Mouse (Mus musculus): ENCODE measurements around the gene Fads6. TPM values are rescaled to one million over a fixed set of nuclear protein-coding genes. Genes with fewer than 3 reads are reported as not detected.

Gene Fads6
- polyA plus RNA-seq, 1 experiment from 2014 or later = 0.45 TPM

DNA sequence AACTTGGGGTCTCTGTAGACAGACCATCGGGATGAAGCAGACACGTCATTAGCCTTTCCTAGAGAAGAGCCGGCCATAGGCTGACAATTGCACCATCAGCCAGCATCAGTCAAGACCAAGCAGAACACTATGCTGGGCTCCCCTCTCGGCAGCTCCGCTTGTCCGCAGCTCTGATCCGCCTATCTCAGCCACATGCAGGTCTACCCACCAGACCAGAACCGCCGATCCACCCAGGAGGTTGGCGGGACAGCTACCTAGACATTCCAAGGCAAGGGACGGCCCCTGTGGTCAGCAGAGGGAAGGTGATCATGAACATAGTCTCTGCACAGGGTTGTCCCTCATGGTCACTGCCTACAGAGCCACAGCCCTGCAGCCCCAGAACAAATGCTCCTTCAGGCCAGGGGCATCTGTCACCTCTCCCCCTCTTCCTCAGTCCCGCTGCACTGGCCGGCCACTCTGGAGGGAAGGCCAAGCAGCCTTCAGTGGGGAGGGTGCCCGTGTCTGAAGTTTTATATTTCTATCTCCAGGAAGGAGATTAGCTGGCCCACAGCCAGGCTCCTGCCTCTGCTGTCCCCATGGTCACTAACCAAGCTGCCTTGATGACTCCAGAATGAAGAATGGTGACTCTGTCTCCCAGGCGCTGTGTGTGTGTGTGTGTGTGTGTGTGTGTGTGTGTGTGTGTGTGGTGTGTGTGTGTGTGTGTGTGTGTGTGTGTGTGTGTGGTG is 63.0 kb downstream of the Fads6 start:
- Histone ChIP-seq H3K27me3 (ENCODE audit: control insufficient read depth, insufficient read depth, low read length) (no peaks in the 10 kb centered on the region), H3K4me1 (replicated peaks; ENCODE audit: control insufficient read depth, insufficient read depth, low read length) (peaks cover 10% of the 10 kb centered on the region; the same call in 1 of the 2 replicates), H3K9ac (ENCODE audit: low read length) (no peak overlapping the region), H3K27ac (ENCODE audit: low read depth, low read length) (no peak overlapping the region), H3K4me3 (ENCODE audit: low read depth, low read length) (no peak overlapping the region), H3K36me3 (ENCODE audit: control insufficient read depth, insufficient read depth, low read length) (no peaks in the 10 kb centered on the region), H3K4me2 (ENCODE audit: low read depth, low read length, severe bottlenecking) (no peak overlapping the region), H3K9me3 (ENCODE audit: control insufficient read depth, low read length) (no peaks in the 10 kb centered on the region)
- no peak for ATAC-seq (replicated peaks; ENCODE audit: low FRiP score)
- DNase-seq (ENCODE audit: low spot score) = no peak
- 84% methylated on average over 15 of the region's 15 CpGs for WGBS

DNA sequence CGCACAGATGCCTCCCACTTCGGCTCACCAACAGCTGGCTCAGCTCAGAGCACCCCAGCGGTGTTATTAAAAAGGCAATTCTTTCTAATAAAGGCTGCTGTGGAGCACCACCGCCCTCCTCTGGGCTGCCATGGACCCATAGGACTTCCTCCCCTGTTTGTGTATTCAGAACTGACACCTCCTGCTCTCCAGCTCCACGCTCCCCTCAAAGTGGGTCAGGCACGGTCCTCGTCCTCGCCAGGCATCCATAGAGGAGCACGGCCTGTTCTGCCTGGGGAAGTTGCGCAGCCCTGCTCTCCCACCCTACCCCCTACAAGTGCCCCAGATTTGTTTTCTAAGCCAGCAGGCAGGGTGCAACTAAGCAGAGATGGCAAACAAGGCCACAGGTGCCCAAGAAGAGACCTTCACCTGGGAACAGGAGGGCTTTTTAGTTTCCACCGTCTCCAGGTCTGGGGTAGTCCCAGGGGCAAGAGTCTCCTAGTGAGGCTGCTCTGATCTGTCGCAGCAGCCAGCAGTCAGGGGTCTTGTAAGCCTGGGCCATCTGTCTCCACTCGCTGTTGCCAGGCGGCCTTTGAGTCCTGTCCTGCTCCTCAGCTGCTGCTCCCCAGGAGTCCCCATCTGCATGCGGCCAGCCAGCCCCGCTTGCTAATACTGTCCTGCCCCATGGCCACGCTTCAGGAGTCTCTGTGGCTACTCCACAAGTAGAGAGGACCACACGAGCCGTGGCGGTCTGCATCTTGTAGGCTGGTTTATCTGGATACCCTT is 63.8 kb downstream of the Fads6 start:
- Histone ChIP-seq H3K27ac (ENCODE audit: low read depth, low read length) (no peak overlapping the region; the same call in 1 of the 2 replicates), H3K36me3 (ENCODE audit: control insufficient read depth, insufficient read depth, low read length) (no peaks in the 10 kb centered on the region), H3K4me3 (ENCODE audit: low read depth, low read length) (no peak overlapping the region), H3K9me3 (ENCODE audit: control insufficient read depth, low read length) (no peaks in the 10 kb centered on the region), H3K4me1 (replicated peaks; ENCODE audit: control insufficient read depth, insufficient read depth, low read length) (peaks cover 10% of the 10 kb centered on the region; the same call in 1 of the 2 replicates), H3K27me3 (ENCODE audit: control insufficient read depth, insufficient read depth, low read length) (no peaks in the 10 kb centered on the region), H3K9ac (ENCODE audit: low read length) (no peak overlapping the region), H3K4me2 (ENCODE audit: low read depth, low read length, severe bottlenecking) (no peak overlapping the region)
- no peak for ATAC-seq (replicated peaks; ENCODE audit: low FRiP score)
- DNase-seq (ENCODE audit: low spot score) = no peak
- WGBS = 55% methylated on average over 20 of the region's 20 CpGs

DNA sequence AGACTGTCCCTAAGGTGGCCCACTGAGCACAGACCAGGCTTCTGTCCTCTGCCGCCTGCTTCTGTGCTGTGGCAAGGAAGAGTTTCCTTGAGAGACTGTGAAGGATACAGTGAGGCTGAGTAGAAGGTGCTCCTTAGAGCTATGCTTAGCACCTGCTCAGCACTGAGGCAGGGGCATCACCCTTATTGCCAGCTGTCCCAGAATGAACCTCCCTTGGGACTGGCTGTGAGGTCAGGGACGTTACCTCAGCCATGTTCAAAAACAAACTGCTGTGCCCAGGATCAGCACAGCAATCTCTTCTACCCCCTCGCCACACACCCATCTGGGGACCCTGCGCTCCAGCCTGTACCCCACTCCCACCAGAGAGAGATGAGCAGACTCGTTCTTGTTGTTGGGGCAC is 64.6 kb downstream of the Fads6 start:
- Histone ChIP-seq H3K36me3 (ENCODE audit: control insufficient read depth, insufficient read depth, low read length) (no peaks in the 10 kb centered on the region), H3K27me3 (ENCODE audit: control insufficient read depth, insufficient read depth, low read length) (no peaks in the 10 kb centered on the region), H3K9me3 (ENCODE audit: control insufficient read depth, low read length) (no peaks in the 10 kb centered on the region), H3K4me1 (replicated peaks; ENCODE audit: control insufficient read depth, insufficient read depth, low read length) (peaks cover 12% of the 10 kb centered on the region; the same call in 1 of the 2 replicates), H3K4me3 (ENCODE audit: low read depth, low read length) (no peak overlapping the region), H3K4me2 (ENCODE audit: low read depth, low read length, severe bottlenecking) (no peak overlapping the region), H3K9ac (ENCODE audit: low read length) (no peak overlapping the region), H3K27ac (ENCODE audit: low read depth, low read length) (no peak overlapping the region)
- 74% methylated on average over 5 of the region's 5 CpGs for WGBS
- DNase-seq (ENCODE audit: low spot score) (no peak), ATAC-seq (replicated peaks; ENCODE audit: low FRiP score) (no peak)

DNA sequence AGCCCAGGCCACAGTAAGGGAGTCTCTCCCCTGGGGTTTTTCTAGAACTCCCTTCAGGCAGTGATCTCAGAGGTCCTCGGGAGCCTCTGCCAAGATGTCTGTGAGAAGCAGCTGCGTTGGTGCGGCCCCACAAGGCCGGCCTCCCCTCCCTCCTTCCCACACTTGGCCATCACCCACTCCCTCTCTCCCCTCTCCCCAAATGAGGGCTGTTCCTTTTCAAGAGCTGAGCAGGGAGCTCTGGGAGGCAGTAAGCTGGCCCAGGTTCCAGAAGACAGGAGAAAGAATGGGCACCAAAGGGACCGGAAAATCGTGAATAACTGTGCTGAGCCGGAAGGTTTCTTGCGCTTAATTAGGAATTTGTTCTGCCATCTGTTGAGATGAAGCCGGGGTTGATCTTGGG is 65.5 kb downstream of the Fads6 start:
- Histone ChIP-seq H3K4me2 (ENCODE audit: low read depth, low read length, severe bottlenecking) (no peak overlapping the region), H3K4me1 (replicated peaks; ENCODE audit: control insufficient read depth, insufficient read depth, low read length) (peaks cover 18% of the 10 kb centered on the region), H3K9me3 (ENCODE audit: control insufficient read depth, low read length) (no peaks in the 10 kb centered on the region), H3K4me3 (ENCODE audit: low read depth, low read length) (no peak overlapping the region), H3K9ac (ENCODE audit: low read length) (no peak overlapping the region), H3K27ac (ENCODE audit: low read depth, low read length) (no peak overlapping the region), H3K36me3 (ENCODE audit: control insufficient read depth, insufficient read depth, low read length) (no peaks in the 10 kb centered on the region), H3K27me3 (ENCODE audit: control insufficient read depth, insufficient read depth, low read length) (no peaks in the 10 kb centered on the region)
- no peak for DNase-seq (ENCODE audit: low spot score)
- no peak for ATAC-seq (replicated peaks; ENCODE audit: low FRiP score)
- WGBS = 47% methylated on average over 9 of the region's 9 CpGs

DNA sequence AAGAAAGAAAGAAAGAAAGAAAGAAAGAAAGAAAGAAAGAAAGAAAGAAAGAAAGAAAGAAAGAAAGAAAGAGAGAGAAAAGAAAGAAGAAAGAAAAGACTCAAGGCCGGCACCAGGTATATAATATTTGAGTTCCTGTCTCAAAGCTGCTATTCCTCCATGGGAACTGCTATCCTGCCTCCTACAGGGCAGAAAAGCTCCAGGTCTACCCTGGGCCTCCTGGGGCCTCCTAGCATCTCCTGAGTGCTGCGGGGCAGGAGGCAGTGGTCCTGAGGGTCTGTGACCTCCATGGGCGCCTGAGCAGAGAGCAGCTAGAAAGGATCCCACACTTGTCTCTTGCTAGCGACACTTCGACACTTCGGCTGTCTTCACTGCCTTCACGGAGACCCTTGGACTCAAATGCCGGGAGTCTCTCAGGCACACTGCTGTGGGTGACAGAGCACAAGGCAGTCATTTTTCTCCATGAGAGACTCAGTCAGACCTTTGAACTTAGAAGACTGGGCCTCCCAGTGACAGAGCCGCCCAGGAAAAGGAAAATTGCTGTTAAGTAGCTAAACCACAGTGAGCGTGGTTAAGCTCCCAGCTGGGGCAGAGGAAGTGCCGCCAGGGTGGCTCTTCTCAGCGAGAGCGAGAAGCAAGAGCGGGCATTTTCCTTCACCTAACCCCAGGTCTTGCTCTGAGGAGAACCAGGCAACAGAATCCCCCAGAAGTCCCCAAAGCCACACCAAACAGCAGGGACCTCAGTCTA is 66.1 kb downstream of the Fads6 start:
- Histone ChIP-seq H3K4me1 (replicated peaks; ENCODE audit: control insufficient read depth, insufficient read depth, low read length) (peaks cover 24% of the 10 kb centered on the region), H3K9ac (ENCODE audit: low read length) (no peak overlapping the region), H3K36me3 (ENCODE audit: control insufficient read depth, insufficient read depth, low read length) (no peaks in the 10 kb centered on the region), H3K4me2 (ENCODE audit: low read depth, low read length, severe bottlenecking) (no peak overlapping the region), H3K27ac (ENCODE audit: low read depth, low read length) (no peak overlapping the region), H3K4me3 (ENCODE audit: low read depth, low read length) (no peak overlapping the region), H3K27me3 (ENCODE audit: control insufficient read depth, insufficient read depth, low read length) (no peaks in the 10 kb centered on the region; the same call in 1 of the 2 replicates), H3K9me3 (ENCODE audit: control insufficient read depth, low read length) (no peaks in the 10 kb centered on the region)
- WGBS = 62% methylated on average over 14 of the region's 14 CpGs
- ATAC-seq (replicated peaks; ENCODE audit: low FRiP score) (no peak), DNase-seq (ENCODE audit: low spot score) (no peak)

Small RNA genes lying within 50 kb of the gene (microRNA-seq; reads per million reads assigned to microRNA genes)
- not detected for gene Gm25837 (ENCODE audit: insufficient number of aligned reads)

Other genes with a start within 250 kb of the Fads6 start
- not detected in 2 replicates for gene Cd300ld3, start 249.3 kb downstream of the Fads6 start, polyA plus RNA-seq (2014; fragmentation: Nextera tagmentation; extraction: Ambion mirVana)
- gene Cd300e, start 235.5 kb downstream of the Fads6 start, polyA plus RNA-seq (2014; fragmentation: Nextera tagmentation; extraction: Ambion mirVana) = not detected in 2 replicates
- gene Rab37, start 206.2 kb downstream of the Fads6 start, polyA plus RNA-seq (2014; fragmentation: Nextera tagmentation; extraction: Ambion mirVana) = 0.83 and 0.98 TPM in 2 replicates
- gene Cd300lf, start 163.7 kb downstream of the Fads6 start, polyA plus RNA-seq (2014; fragmentation: Nextera tagmentation; extraction: Ambion mirVana) = not detected in 2 replicates
- gene Slc9a3r1, start 134.3 kb downstream of the Fads6 start, polyA plus RNA-seq (2014; fragmentation: Nextera tagmentation; extraction: Ambion mirVana) = 34.3 and 35.2 TPM in 2 replicates
- 8.8 and 9.2 TPM in 2 replicates for gene Tmem104, start 110.2 kb downstream of the Fads6 start, polyA plus RNA-seq (2014; fragmentation: Nextera tagmentation; extraction: Ambion mirVana)
- gene Nat9, start 109.8 kb downstream of the Fads6 start, polyA plus RNA-seq (2014; fragmentation: Nextera tagmentation; extraction: Ambion mirVana) = 13.8 and 16.0 TPM in 2 replicates
- 0.12 TPM in 1 of 2 replicates, not detected in the other for gene Grin2c, start 30.4 kb downstream of the Fads6 start, polyA plus RNA-seq (2014; fragmentation: Nextera tagmentation; extraction: Ambion mirVana)
- gene Fdxr, start 20.6 kb downstream of the Fads6 start, polyA plus RNA-seq (2014; fragmentation: Nextera tagmentation; extraction: Ambion mirVana) = 13.8 and 15.6 TPM in 2 replicates
- not detected in 2 replicates for gene Otop2, start 9.5 kb upstream of the Fads6 start, polyA plus RNA-seq (2014; fragmentation: Nextera tagmentation; extraction: Ambion mirVana)
- not detected in 2 replicates for gene Ush1g, start 24.4 kb upstream of the Fads6 start, polyA plus RNA-seq (2014; fragmentation: Nextera tagmentation; extraction: Ambion mirVana)
- not detected in 2 replicates for gene Otop3, start 37.1 kb upstream of the Fads6 start, polyA plus RNA-seq (2014; fragmentation: Nextera tagmentation; extraction: Ambion mirVana)
- 22.3 and 26.0 TPM in 2 replicates for gene Hid1, start 70.1 kb upstream of the Fads6 start, polyA plus RNA-seq (2014; fragmentation: Nextera tagmentation; extraction: Ambion mirVana)
- gene Cdr2l, start 84.3 kb upstream of the Fads6 start, polyA plus RNA-seq (2014; fragmentation: Nextera tagmentation; extraction: Ambion mirVana) = 29.0 and 29.7 TPM in 2 replicates
- 253 and 265 TPM in 2 replicates for gene Mrpl58, start 106.1 kb upstream of the Fads6 start, polyA plus RNA-seq (2014; fragmentation: Nextera tagmentation; extraction: Ambion mirVana)
- gene Atp5h, start 122.3 kb upstream of the Fads6 start, polyA plus RNA-seq (2014; fragmentation: Nextera tagmentation; extraction: Ambion mirVana) = 814 TPM in 2 replicates
- gene Kctd2, start 122.5 kb upstream of the Fads6 start, polyA plus RNA-seq (2014; fragmentation: Nextera tagmentation; extraction: Ambion mirVana) = 24.5 and 27.1 TPM in 2 replicates
- 0.16 and 0.23 TPM in 2 replicates for gene Trim80, start 142.9 kb upstream of the Fads6 start, polyA plus RNA-seq (2014; fragmentation: Nextera tagmentation; extraction: Ambion mirVana)
- gene Slc16a5, start 164.8 kb upstream of the Fads6 start, polyA plus RNA-seq (2014; fragmentation: Nextera tagmentation; extraction: Ambion mirVana) = 0.16 and 0.24 TPM in 2 replicates
- 8.9 and 9.7 TPM in 2 replicates for gene Armc7, start 178.0 kb upstream of the Fads6 start, polyA plus RNA-seq (2014; fragmentation: Nextera tagmentation; extraction: Ambion mirVana)
- gene Nt5c, start 194.2 kb upstream of the Fads6 start, polyA plus RNA-seq (2014; fragmentation: Nextera tagmentation; extraction: Ambion mirVana) = 72.6 and 78.5 TPM in 2 replicates
- 961 and 989 TPM in 2 replicates for gene Jpt1, start 216.7 kb upstream of the Fads6 start, polyA plus RNA-seq (2014; fragmentation: Nextera tagmentation; extraction: Ambion mirVana)
- 1,384 and 1,509 TPM in 2 replicates for gene Sumo2, start 238.6 kb upstream of the Fads6 start, polyA plus RNA-seq (2014; fragmentation: Nextera tagmentation; extraction: Ambion mirVana)